Mouse (Mus musculus): ENCODE results near the gene Elavl4. TPM values are rescaled to one million over a fixed set of nuclear protein-coding genes. Genes with fewer than 3 reads are reported as not detected.

Elavl4 gene
- polyA plus RNA-seq, 1 experiment: not detected

- no peak for TF ChIP-seq GATA1 (IDR thresholded peaks at IDR 0.05; ENCODE audit: low read length)
Measured at GRCm38 (mm10) chr4:110286371-110286781, 65.3 kb downstream of the Elavl4 start.

- TF ChIP-seq GATA1 (IDR thresholded peaks at IDR 0.05; ENCODE audit: low read length): no peak
Measured at GRCm38 (mm10) chr4:110285346-110286330, 66.1 kb downstream of the Elavl4 start.

DNA sequence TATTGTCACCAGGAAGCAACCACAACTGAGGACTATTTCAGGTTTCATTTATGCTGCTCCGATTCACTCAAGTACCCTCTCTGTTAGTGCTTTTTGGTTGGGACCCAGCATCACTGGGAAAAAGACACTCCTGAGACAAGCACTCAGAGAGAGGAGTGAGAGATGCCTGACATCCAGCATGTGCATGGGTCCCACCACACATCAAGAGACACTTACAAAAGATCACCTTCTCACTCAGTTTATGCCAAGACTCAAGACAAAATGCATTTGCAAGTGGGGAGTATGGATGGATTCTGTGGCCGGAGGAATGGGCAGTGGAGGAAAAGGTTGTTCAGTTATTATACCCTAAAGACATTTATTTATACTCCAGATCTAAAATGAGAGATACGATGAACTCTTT is 67.3 kb downstream of the Elavl4 start:
- no peak for TF ChIP-seq GATA1 (IDR thresholded peaks at IDR 0.05; ENCODE audit: low read length)

DNA sequence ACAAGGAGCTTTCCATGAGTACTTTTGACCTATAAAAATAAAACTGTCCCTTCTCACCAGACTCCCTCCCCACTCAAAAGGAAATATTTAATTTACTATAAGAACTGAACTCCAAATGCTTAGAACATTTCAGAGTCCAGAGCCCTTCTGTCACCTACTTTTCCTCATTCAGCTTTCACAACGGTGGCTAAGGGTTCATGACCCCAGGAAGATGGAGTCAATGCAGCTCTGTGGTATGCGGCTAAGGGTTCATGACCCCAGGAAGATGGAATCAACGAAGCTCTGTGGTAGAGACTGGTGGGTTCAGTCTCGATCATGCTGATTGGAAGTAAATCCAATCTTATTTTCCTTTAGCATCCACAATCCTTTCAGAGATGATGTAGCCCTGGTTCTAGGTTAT is 81.7 kb downstream of the Elavl4 start:
- TF ChIP-seq GATA1 (IDR thresholded peaks at IDR 0.05; ENCODE audit: low read length): no peak

- no peak for TF ChIP-seq GATA1 (IDR thresholded peaks at IDR 0.05; ENCODE audit: low read length)
Measured at GRCm38 (mm10) chr4:110266804-110267575, 84.7 kb downstream of the Elavl4 start.

- no peak for TF ChIP-seq GATA1 (IDR thresholded peaks at IDR 0.05; ENCODE audit: low read length)
Measured at GRCm38 (mm10) chr4:110264345-110264943, 87.3 kb downstream of the Elavl4 start.

GRCm38 (mm10) chr4:110257360-110257759 is 94.3 kb downstream of the Elavl4 start:
- TF ChIP-seq GATA1 (IDR thresholded peaks at IDR 0.05; ENCODE audit: low read length): no peak

DNA sequence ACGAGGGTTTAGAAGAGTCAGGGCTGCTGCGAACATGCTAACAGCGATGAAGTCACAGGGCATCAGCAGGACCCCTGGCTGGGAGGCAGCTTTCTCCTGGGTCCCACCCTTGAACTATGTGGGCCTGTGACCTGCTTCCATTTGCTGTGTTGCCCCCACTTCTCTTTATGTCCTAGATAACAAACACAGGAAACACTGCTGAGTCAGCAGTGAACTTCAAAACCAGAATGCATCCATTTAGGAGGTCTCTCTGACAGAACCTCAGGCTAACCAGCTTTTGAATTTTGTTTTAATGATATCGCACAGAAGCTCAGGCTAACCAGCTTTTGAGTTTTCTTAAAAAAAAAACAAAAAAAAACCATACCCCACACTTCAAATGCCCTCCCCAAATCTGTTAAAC is 96.1 kb downstream of the Elavl4 start:
- TF ChIP-seq GATA1 (IDR thresholded peaks at IDR 0.05; ENCODE audit: low read length): no peak

DNA sequence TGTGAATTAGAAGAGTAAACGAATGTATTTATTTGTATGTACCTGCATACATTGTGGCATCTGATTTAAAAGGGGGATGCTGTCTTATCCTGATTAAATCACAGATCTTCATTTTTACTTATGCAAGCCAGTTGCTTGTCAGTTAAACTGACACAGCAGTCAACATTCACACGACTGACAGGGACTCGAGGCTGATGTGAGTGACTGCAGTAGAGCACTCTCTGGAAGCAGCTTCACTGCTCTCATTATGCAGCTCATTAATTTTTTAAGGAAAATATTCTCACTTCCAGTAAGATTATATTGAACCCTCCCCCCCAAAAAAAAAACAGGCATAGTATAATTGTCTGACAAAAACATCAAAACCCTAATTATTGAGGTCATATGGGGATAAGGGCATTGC is 101.7 kb downstream of the Elavl4 start:
- no peak for TF ChIP-seq GATA1 (IDR thresholded peaks at IDR 0.05; ENCODE audit: low read length)

GRCm38 (mm10) chr4:110242879-110243278 is 108.8 kb downstream of the Elavl4 start:
- no peak for TF ChIP-seq GATA1 (IDR thresholded peaks at IDR 0.05; ENCODE audit: low read length)

GRCm38 (mm10) chr4:110234554-110234953 is 117.2 kb downstream of the Elavl4 start:
- no peak for TF ChIP-seq GATA1 (IDR thresholded peaks at IDR 0.05; ENCODE audit: low read length)

- TF ChIP-seq GATA1 (IDR thresholded peaks at IDR 0.05; ENCODE audit: low read length): no peak
Measured at GRCm38 (mm10) chr4:110232327-110232726, 119.4 kb downstream of the Elavl4 start.

- TF ChIP-seq GATA1 (IDR thresholded peaks at IDR 0.05; ENCODE audit: low read length): no peak
Measured at GRCm38 (mm10) chr4:110231799-110232198, 119.9 kb downstream of the Elavl4 start.

- TF ChIP-seq GATA1 (IDR thresholded peaks at IDR 0.05; ENCODE audit: low read length): no peak
Measured at GRCm38 (mm10) chr4:110229652-110230051, 122.1 kb downstream of the Elavl4 start.

DNA sequence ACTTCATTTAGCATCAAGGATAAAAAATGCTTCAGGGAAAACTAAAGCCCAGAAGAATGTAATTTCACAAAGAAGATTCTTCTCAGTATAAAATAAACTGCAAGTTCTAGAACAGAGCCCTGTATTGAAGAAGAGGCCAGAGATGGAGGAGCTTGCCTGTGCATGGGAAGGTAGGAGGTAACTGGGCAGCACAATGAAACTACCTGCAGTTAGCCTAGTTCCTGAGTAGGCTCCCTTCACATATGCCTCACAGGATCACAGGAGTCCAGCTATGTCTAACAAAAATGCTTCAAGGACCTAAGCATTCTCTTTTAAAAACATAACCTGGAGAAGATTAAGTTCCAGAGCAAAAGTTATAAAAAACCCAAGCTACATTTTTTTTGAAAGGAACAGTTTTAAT is 122.5 kb downstream of the Elavl4 start:
- TF ChIP-seq GATA1 (IDR thresholded peaks at IDR 0.05; ENCODE audit: low read length): no peak

- no peak for TF ChIP-seq GATA1 (IDR thresholded peaks at IDR 0.05; ENCODE audit: low read length)
Measured at GRCm38 (mm10) chr4:110227621-110228031, 124.1 kb downstream of the Elavl4 start.

Measured in G1E-ER4 (cell line).